Mouse (Mus musculus): ENCODE measurements around the gene Dus4l.

The Dus4l gene

GRCm38 (mm10) chr12:31592011-31592410 is 62.6 kb downstream of the Dus4l start:
- DNase-seq (ENCODE audit: low spot score): no peak
